Mouse (Mus musculus) heart, adult 2 months (tissue): ENCODE measurements around the gene Olfr477. TPM values are rescaled to one million over a fixed set of nuclear protein-coding genes. Genes with fewer than 3 reads are reported as not detected.
"Not testable (repeated sequence)": the region's sequence is repeated elsewhere in the genome, so short reads cannot be mapped to it uniquely, and the experiment has no call there.

ENCODE experiments used
- DNase-seq, 2 experiments: peaks; one replicate each; pipeline ENCODE4 v3.0.0; 2021
- H3K27ac ChIP-seq: fragments of 200-600 bp; 2 replicates; pipeline ENCODE4 v1.8.1; 2022
- H3K27me3 ChIP-seq: fragments of 200-500 bp; 2 replicates; pipeline ENCODE4 v1.6.1; 2012; ENCODE audit warnings: mild to moderate bottlenecking, low read length, inconsistent platforms, mixed read lengths; ENCODE audit not compliant: control insufficient read depth, insufficient read depth
- H3K36me3 ChIP-seq: fragments of 200-500 bp; 2 replicates; pipeline ENCODE4 v1.6.1; 2012; ENCODE audit warnings: low read length, inconsistent platforms; ENCODE audit not compliant: control insufficient read depth, insufficient read depth
- H3K4me1 ChIP-seq: fragments of 200-500 bp; 2 replicates; pipeline ENCODE4 v1.6.1; 2011; ENCODE audit warnings: low read length; ENCODE audit not compliant: control insufficient read depth, insufficient read depth
- H3K4me3 ChIP-seq: fragments of 200-600 bp; 2 replicates; pipeline ENCODE4 v1.8.1; 2022
- H3K79me2 ChIP-seq: fragments of 200-500 bp; replicated peaks from 2 replicates; pipeline ENCODE4 v1.6.1; 2012; ENCODE audit warnings: mild to moderate bottlenecking, inconsistent platforms, low read length, moderate library complexity, mixed read lengths; ENCODE audit not compliant: control insufficient read depth, insufficient read depth
- H3K9ac ChIP-seq: fragments of 200-500 bp; 2 replicates; pipeline ENCODE4 v1.6.1; 2012; ENCODE audit warnings: low read depth, mild to moderate bottlenecking, control low read depth, inconsistent platforms, low read length, mixed read lengths
- CTCF ChIP-seq: fragments of 200-600 bp; IDR thresholded peaks from 2 replicates; pipeline ENCODE4 v1.8.1; 2022; ENCODE audit warnings: antibody characterized with exemption, mild to moderate bottlenecking, moderate library complexity
- EP300 ChIP-seq: fragments of 200-500 bp; IDR thresholded peaks from 2 replicates; pipeline ENCODE4 v1.6.1; 2011; ENCODE audit warnings: low read depth, low read length, control low read depth; ENCODE audit not compliant: insufficient read depth
- POLR2A ChIP-seq: fragments of 200-500 bp; IDR thresholded peaks from 2 replicates; pipeline ENCODE4 v1.6.1; 2011; ENCODE audit warnings: mild to moderate bottlenecking, low read depth, low read length, control low read depth; ENCODE audit not compliant: insufficient read depth
- WGBS: fragments of 180-500 bp; shearing (Covaris S2); methylation state at CpG from one replicate; pipeline ENCODE4 v1.1.7; 2018; 5-methylcytosine and 5-hydroxymethylcytosine counted together
- intact Hi-C: fragments of 180-260 bp; cut with DNase I; formaldehyde crosslinking; loops from one replicate; pipeline ENCODE4 v1.15.1; 2025
- long read RNA-seq: library from polyadenylated mRNA; stranded (forward); transcript quantifications from one replicate; pipeline ENCODE4 v2.0.0, GENCODE M21; 2021
- polyA plus RNA-seq: library from polyadenylated mRNA; depleted of rRNA; stranded (reverse); fragments of >200 nt; gene quantifications from 2 replicates; pipeline ENCODE4 v1.2.3, GENCODE M21; 2012; rRNA removed
- total RNA-seq, 2 experiments: library from RNA; stranded (reverse); gene quantifications; 2 replicates each; pipeline ENCODE4 v1.2.3; 2021

The Olfr477 gene
- not detected for total RNA-seq
- not detected in 2 replicates for polyA plus RNA-seq
- long read RNA-seq, result 0 reads

- 56% methylated on average over 2 of the region's 2 CpGs for WGBS
- intact Hi-C loops, result no loop called here
- no peaks in the 10 kb centered on the region for H3K36me3 ChIP-seq
- no peak within 1 kb of the TSS for H3K27ac ChIP-seq
- no peak within 1 kb of the TSS for H3K9ac ChIP-seq
- no peak for TF ChIP-seq EP300
- TF ChIP-seq POLR2A, result no peak
- no peak for TF ChIP-seq CTCF
- no peak within 1 kb of the TSS for H3K4me3 ChIP-seq
- no peaks in the 10 kb centered on the region for H3K79me2 ChIP-seq
- H3K27me3 ChIP-seq, result no peaks in the 10 kb centered on the region
- H3K4me1 ChIP-seq, result no peaks in the 10 kb centered on the region
- DNase-seq, result no peak
These were observed at the start of gene Olfr477 for GRCm38 (mm10) chr7:107986393-107986792. Gene Olfr477, plus strand, starts transcription at chr7:107986693.

- H3K9ac ChIP-seq, H3K27ac ChIP-seq, intact Hi-C loops, DNase-seq, H3K27me3 ChIP-seq, H3K4me1 ChIP-seq, H3K79me2 ChIP-seq, H3K36me3 ChIP-seq, H3K4me3 ChIP-seq: not testable (repeated sequence)
- 94% methylated on average over 12 of the region's 12 CpGs for WGBS
These were observed 34.0 kb upstream of the Olfr477 start for GRCm38 (mm10) chr7:107952539-107952938.

- H3K27ac ChIP-seq, result no peak within 1 kb of the TSS
- H3K4me1 ChIP-seq, result no peaks in the 10 kb centered on the region
- no peak for DNase-seq
- H3K4me3 ChIP-seq, result no peak within 1 kb of the TSS
- WGBS, result 77% methylated on average over 1 of the region's 1 CpGs
- no peaks in the 10 kb centered on the region for H3K27me3 ChIP-seq
- H3K36me3 ChIP-seq, result no peaks in the 10 kb centered on the region
- H3K9ac ChIP-seq, result no peak within 1 kb of the TSS
- intact Hi-C loops, result no loop called here
- no peaks in the 10 kb centered on the region for H3K79me2 ChIP-seq
- no peak for TF ChIP-seq POLR2A
- TF ChIP-seq CTCF, result no peak
- no peak for TF ChIP-seq EP300
These were observed 32.1 kb upstream of the Olfr477 start, which contains the start of gene Olfr474 for GRCm38 (mm10) chr7:107954343-107954742. Gene Olfr474, plus strand, starts transcription at chr7:107954643.

DNA sequence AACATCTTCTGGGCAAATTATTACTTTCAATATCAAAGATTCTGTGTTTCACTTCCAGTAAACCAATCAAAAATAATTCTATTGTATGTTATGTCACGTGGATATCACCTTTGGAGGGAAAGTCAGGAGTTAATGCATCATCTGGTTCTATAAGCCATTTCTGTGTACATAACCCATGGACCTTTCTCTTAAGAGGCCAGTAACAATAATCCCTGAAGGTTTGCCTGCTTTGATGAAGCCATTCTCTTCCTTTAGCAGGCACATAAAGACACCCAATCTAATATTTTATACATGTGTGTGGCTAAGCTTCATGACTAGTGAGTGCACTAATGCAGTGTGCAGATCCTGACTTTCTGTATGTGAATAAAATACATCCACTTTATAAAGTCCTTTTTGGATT lies 22.0 kb upstream of the Olfr477 start, which contains the start of gene Olfr476:
Gene Olfr476, plus strand, starts transcription at position 301 of the 400 bp plus-strand sequence.
- DNase-seq, result no peak
- no peaks in the 10 kb centered on the region for H3K4me1 ChIP-seq
- H3K79me2 ChIP-seq, result no peaks in the 10 kb centered on the region
- no peaks in the 10 kb centered on the region for H3K27me3 ChIP-seq
- intact Hi-C loops, result no loop called here
- H3K27ac ChIP-seq, result no peak within 1 kb of the TSS
- H3K4me3 ChIP-seq, result no peak within 1 kb of the TSS
- TF ChIP-seq EP300, result no peak
- H3K9ac ChIP-seq, result no peak within 1 kb of the TSS
- WGBS, result 26% methylated on average over 1 of the region's 1 CpGs
- no peaks in the 10 kb centered on the region for H3K36me3 ChIP-seq

- H3K27me3 ChIP-seq, H3K4me3 ChIP-seq, H3K9ac ChIP-seq, H3K79me2 ChIP-seq, H3K4me1 ChIP-seq, DNase-seq, H3K27ac ChIP-seq, intact Hi-C loops, H3K36me3 ChIP-seq: not testable (repeated sequence)
These were observed 27.8 kb downstream of the Olfr477 start for GRCm38 (mm10) chr7:108014256-108014655.

DNA sequence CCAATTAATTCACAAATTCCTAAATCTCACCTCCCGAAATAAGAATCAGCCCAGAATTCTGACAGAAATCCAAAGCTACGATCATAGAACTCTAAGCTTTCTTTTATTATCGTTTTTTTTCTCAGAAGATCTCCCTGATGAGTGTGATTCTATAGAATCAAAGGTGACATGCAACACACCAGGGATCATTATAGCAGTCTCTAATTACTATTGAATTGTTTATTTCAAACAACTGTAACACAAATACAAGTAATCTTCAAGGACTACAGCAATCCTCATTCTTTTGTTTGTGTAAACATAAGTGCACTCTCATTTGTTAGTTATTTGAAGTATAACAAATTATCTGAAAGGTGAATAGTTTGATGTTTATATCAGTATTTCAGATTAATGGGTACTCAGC lies 47.4 kb downstream of the Olfr477 start, which contains the start of gene Olfr478:
Gene Olfr478, minus strand, starts transcription at position 101 of the 400 bp plus-strand sequence.
- intact Hi-C loops, result no loop called here
- no peak for DNase-seq
- no peaks in the 10 kb centered on the region for H3K27me3 ChIP-seq
- TF ChIP-seq CTCF, result no peak
- TF ChIP-seq POLR2A, result no peak
- no peak for TF ChIP-seq EP300
- H3K27ac ChIP-seq, result no peak within 1 kb of the TSS
- no peaks in the 10 kb centered on the region for H3K79me2 ChIP-seq
- H3K36me3 ChIP-seq, result no peaks in the 10 kb centered on the region
- no peaks in the 10 kb centered on the region for H3K4me1 ChIP-seq
- no peak within 1 kb of the TSS for H3K4me3 ChIP-seq
- 60% methylated on average over 3 of the region's 3 CpGs for WGBS
- H3K9ac ChIP-seq, result no peak within 1 kb of the TSS

Other genes starting within 250 kb of the Olfr477 start
- gene Cyb5r2, start 228.7 kb upstream of the Olfr477 start, total RNA-seq, result not detected
- gene Cyb5r2, start 228.7 kb upstream of the Olfr477 start, polyA plus RNA-seq, result 0.08 TPM in 1 of 2 replicates, not detected in the other
- gene Ovch2, start 185.5 kb upstream of the Olfr477 start, total RNA-seq, result not detected
- not detected in 2 replicates for gene Ovch2, start 185.5 kb upstream of the Olfr477 start, polyA plus RNA-seq
- not detected for gene Olfr467, start 174.4 kb upstream of the Olfr477 start, total RNA-seq
- gene Olfr467, start 174.4 kb upstream of the Olfr477 start, polyA plus RNA-seq, result not detected in 2 replicates
- not detected for gene Olfr469, start 161.2 kb upstream of the Olfr477 start, total RNA-seq
- gene Olfr469, start 161.2 kb upstream of the Olfr477 start, polyA plus RNA-seq, result not detected in 2 replicates
- not detected for gene Olfr470, start 139.2 kb upstream of the Olfr477 start, total RNA-seq
- not detected in 2 replicates for gene Olfr470, start 139.2 kb upstream of the Olfr477 start, polyA plus RNA-seq
- not detected for gene Olfr472, start 88.8 kb upstream of the Olfr477 start, total RNA-seq
- not detected in 2 replicates for gene Olfr472, start 88.8 kb upstream of the Olfr477 start, polyA plus RNA-seq
- gene Olfr473, start 56.2 kb upstream of the Olfr477 start, total RNA-seq, result not detected
- not detected in 2 replicates for gene Olfr473, start 56.2 kb upstream of the Olfr477 start, polyA plus RNA-seq
- gene Olfr474, start 32.0 kb upstream of the Olfr477 start, total RNA-seq, result not detected
- not detected in 2 replicates for gene Olfr474, start 32.0 kb upstream of the Olfr477 start, polyA plus RNA-seq
- gene Olfr476, start 21.9 kb upstream of the Olfr477 start, total RNA-seq, result not detected
- gene Olfr476, start 21.9 kb upstream of the Olfr477 start, polyA plus RNA-seq, result not detected in 2 replicates
- gene Olfr478, start 47.3 kb downstream of the Olfr477 start, total RNA-seq, result not detected
- gene Olfr478, start 47.3 kb downstream of the Olfr477 start, polyA plus RNA-seq, result not detected in 2 replicates
- not detected for gene Olfr479, start 64.0 kb downstream of the Olfr477 start, total RNA-seq
- gene Olfr479, start 64.0 kb downstream of the Olfr477 start, polyA plus RNA-seq, result not detected in 2 replicates
- gene Olfr480, start 80.7 kb downstream of the Olfr477 start, total RNA-seq, result not detected
- not detected in 2 replicates for gene Olfr480, start 80.7 kb downstream of the Olfr477 start, polyA plus RNA-seq
- not detected for gene Olfr481, start 93.2 kb downstream of the Olfr477 start, total RNA-seq
- not detected in 2 replicates for gene Olfr481, start 93.2 kb downstream of the Olfr477 start, polyA plus RNA-seq
- under 1 TPM; 0.68 to 0.91 TPM for gene Olfr482, start 110.9 kb downstream of the Olfr477 start, total RNA-seq
- gene Olfr482, start 110.9 kb downstream of the Olfr477 start, polyA plus RNA-seq, result not detected in 2 replicates
- gene Olfr483, start 114.2 kb downstream of the Olfr477 start, total RNA-seq, result not detected
- not detected in 2 replicates for gene Olfr483, start 114.2 kb downstream of the Olfr477 start, polyA plus RNA-seq
- not detected for gene Olfr484, start 140.8 kb downstream of the Olfr477 start, total RNA-seq
- gene Olfr484, start 140.8 kb downstream of the Olfr477 start, polyA plus RNA-seq, result not detected in 2 replicates
- not detected for gene Olfr485, start 173.2 kb downstream of the Olfr477 start, total RNA-seq
- not detected in 2 replicates for gene Olfr485, start 173.2 kb downstream of the Olfr477 start, polyA plus RNA-seq
- gene Olfr486, start 186.0 kb downstream of the Olfr477 start, total RNA-seq, result not detected
- not detected in 2 replicates for gene Olfr486, start 186.0 kb downstream of the Olfr477 start, polyA plus RNA-seq
- gene Olfr487, start 227.9 kb downstream of the Olfr477 start, total RNA-seq, result not detected
- gene Olfr487, start 227.9 kb downstream of the Olfr477 start, polyA plus RNA-seq, result not detected in 2 replicates